Mouse (Mus musculus) ES-Bruce4 (cell line): ENCODE data around the gene Nr6a1.

Source experiments
- CTCF ChIP-seq: IDR thresholded peaks from one replicate; pipeline ENCODE4 v1.8.1; 2011; ENCODE audit warnings: low read depth, low read length
- POLR2A ChIP-seq: IDR thresholded peaks from one replicate; pipeline ENCODE4 v1.8.1; 2011; ENCODE audit warnings: low read length; ENCODE audit not compliant: insufficient read depth

- no peak for TF ChIP-seq POLR2A
- TF ChIP-seq CTCF, result no peak
These were observed 145.4 kb downstream of the Nr6a1 start for GRCm38 (mm10) chr2:38781945-38782720.
